Mouse (Mus musculus): ENCODE measurements around the gene Ppp1r3c. TPM values are rescaled to one million over a fixed set of nuclear protein-coding genes. Genes with fewer than 3 reads are reported as not detected.

The Ppp1r3c gene
- polyA plus RNA-seq, 1 experiment: not detected

DNA sequence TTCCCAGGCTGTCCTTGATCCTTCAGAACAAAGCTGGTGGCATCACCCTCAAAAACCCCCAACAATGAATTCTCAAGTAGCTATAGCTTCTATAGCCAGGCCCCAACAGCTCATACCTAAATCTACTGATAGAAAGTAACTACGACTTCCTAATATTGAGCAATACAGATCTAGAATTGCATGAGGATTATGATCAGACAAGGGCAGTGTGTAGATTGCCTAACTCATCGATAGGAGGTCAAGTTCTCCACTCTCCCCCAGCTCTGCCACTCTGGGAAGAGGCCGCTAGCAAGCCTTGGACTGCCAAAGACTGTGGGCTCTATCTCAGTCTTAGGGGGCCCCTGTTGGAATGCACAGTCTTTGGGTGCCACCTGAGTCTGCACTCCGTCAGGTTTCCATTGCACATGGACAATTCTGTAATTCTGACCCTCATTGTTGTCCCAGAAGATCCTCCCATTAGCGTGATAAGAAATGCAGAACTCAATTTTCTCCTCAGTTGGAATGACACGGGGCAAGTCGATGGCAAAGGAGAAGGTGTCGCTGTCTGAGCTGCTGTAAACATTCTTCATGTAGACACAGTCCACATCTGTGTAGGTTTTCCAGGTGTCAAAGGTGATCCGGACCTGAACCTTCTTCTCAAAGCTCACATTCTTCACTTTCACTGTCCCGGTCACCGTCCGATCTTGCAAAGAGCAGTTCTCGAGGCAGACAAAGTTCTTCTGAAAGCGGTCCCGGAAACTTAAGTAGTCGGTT is 3.1 kb downstream of the Ppp1r3c start:
- TF ChIP-seq GATA1 (IDR thresholded peaks at IDR 0.05; ENCODE audit: low read length): no peak

DNA sequence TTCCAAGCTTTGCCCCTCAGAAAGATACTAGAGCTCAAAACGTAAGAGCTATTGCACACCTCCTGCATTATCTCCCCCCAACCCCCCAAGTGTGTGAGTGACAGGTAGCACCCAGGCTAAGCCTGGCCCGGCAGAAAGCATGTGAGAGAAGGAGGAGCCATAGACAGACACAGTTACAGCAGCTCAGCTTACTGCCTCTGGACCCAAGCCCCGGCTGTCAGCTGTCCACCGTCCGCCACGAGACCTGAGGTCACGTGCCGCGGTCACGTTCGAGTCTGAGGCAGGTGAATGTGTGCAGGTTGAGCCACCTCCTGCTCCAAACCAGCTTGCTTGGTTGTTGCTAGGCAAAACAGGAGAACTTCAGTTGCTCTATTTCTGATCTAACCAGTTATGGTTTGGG is 5.1 kb downstream of the Ppp1r3c start:
- TF ChIP-seq GATA1 (IDR thresholded peaks at IDR 0.05; ENCODE audit: low read length): no peak

DNA sequence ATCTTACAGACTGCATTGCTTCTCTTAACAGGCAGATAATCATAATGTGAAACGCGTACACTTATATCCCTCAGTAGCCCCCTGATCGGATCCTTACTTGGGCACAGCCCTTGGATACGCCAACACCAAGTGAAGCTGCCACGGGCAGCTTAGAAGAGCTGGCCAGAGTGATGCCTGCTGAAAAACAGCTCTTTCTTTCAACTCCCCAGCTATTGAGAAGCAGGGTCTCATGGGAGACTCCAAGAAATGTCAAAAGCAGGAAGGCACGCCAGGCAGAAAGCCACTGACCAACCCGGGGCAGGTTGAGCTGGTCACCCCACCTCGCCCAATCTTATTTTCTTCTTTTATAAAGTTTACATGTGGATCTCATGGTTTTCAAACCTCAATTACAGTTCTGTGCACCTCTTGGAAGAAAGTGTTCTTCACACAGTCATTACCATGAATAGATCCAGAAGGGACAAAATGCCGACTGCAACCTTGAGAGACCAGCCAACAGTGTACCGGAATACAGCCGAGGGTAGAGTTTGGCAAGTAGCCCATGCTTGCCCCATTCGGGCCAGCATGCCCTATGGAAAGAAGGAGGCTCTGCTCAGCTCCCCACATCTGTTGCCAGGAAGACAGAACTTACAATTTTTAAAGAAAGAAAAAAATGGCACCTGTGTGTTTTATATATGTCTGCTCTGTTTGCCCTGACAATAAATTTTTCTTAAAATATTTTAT is 7.6 kb downstream of the Ppp1r3c start:
- TF ChIP-seq GATA1 (IDR thresholded peaks at IDR 0.05; ENCODE audit: low read length): no peak

DNA sequence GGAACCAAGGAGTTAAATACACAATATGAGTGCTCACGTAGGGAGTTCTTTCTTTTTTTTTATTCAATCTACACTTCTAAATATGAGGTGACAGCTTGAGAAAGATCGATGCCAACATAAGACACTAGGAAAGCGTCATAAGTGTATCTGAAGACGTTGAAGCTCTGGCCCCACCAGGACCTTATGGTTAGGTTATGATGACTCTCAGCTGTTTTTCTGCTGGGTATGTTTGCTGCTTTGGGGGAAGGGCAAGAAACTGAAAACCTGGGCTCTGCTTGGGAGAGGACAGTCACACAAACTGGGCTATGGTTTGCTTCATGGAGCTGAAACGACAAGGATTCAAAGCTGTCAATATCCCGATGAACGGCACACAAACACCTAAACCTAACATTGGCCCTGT is 11.5 kb downstream of the Ppp1r3c start:
- no peak for TF ChIP-seq GATA1 (IDR thresholded peaks at IDR 0.05; ENCODE audit: low read length)

DNA sequence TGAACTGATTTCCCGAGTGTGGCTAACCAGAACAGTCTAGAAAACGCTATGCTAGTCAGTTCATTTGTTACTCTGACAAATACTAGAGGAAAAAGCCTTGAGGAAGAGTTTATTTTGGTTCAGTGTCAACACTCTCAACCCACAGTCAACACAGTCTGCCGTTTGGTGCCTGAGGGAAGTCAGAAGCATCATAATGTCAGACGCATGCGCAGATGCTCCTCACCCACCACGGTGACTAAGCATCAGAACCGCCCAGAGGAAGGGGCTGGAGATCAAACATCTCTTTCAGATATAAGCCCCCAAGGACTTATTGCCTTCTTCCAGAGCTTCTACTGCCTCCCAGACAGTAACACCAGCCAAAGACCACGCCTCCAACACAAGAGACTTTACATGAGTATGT is 15.3 kb downstream of the Ppp1r3c start:
- TF ChIP-seq GATA1 (IDR thresholded peaks at IDR 0.05; ENCODE audit: low read length): no peak

DNA sequence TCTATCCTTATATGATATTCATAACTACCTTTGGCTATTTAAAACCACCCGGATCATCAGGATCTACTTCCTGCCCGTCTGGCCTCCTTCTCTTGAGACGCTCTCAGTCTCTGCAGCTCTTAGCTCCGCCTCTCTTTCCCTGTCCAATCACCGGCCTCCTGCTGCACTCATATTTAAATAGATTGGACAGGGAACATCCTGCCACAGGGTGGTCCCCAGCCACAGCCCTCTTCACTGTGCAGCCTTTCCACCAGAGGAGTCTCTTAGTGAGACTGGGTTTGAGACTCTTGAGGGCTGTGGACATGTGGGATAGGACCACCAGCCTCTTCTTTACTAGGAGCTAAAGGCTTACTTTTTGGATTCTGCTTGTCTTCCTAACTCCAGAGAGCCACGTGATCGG is 20.2 kb downstream of the Ppp1r3c start:
- TF ChIP-seq GATA1 (IDR thresholded peaks at IDR 0.05; ENCODE audit: low read length): no peak

DNA sequence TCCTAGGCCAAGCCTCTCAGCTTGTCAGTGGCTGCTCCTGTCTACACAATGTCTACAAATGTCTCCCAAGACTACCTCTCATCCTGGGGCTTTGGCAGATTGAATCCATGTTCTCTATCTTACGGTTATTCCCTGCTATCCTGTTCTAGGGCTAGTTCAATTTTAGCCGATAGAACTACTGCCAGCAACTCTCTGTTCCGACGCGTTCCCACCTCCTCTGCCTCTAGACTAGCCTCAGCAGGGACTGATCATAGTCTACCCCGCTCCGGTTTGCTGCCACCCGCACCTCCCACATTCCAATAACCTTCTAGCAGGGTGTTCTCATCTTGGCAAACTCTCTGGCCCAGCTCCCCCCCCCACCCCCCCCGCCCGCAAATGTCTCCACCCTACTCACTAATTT is 20.9 kb downstream of the Ppp1r3c start:
- no peak for TF ChIP-seq GATA1 (IDR thresholded peaks at IDR 0.05; ENCODE audit: low read length)

DNA sequence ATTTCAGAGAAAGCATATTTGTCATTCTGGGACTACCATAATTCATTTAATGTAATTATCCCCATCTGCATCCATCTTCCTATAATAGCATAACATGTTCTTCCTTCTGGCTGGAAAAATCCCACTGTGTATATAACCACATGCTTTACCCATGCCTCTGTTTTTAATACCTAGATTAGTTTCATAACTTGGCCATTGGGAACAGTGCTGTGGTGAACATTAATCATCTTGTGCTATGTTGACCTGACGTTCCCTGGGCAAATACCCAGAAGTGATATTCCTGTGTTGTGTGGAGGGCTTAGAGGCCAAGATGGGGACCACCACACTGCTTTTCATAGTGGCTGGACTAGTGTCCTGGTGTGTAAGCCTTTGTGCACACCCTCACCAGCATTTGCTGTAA is 22.0 kb downstream of the Ppp1r3c start:
- no peak for TF ChIP-seq GATA1 (IDR thresholded peaks at IDR 0.05; ENCODE audit: low read length)

DNA sequence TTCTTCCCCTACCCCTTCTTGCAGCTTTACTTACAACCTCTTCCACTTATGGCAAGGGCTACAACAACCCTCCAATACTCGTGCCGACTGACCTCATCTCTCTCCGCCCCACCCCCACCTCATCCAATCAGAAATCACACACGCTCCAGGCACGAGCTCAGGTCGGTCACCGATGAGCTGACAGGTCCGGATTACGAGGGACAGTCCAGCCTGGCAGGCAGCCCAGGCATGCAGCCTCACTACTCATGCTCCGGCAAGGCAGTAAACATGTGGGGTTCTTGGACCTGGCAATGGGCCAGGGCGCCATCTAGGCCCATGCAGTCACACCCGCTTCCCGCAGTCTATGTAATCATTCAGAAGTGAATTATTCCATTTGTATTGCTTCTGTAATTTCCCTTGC is 23.4 kb downstream of the Ppp1r3c start:
- no peak for TF ChIP-seq GATA1 (IDR thresholded peaks at IDR 0.05; ENCODE audit: low read length)

DNA sequence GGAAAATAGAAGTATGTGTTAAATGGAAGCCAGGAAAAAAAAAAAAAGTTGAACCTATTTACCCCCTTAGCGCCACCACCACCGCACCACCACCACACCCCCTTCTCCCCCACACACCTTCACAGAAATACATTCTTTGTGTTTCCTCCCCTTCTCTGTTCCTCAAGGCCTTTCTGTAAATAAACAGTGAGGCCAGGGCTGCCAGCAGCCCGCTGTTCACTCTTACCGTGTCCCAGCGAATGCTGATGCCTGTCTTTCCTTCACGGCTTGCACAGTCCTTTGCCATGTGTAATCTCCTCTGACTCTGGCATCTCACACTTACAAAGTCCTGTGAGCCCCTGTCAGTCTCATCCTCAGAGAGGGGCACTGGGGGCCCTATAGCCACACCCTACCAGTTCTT is 30.3 kb downstream of the Ppp1r3c start:
- TF ChIP-seq GATA1 (IDR thresholded peaks at IDR 0.05; ENCODE audit: low read length): no peak

DNA sequence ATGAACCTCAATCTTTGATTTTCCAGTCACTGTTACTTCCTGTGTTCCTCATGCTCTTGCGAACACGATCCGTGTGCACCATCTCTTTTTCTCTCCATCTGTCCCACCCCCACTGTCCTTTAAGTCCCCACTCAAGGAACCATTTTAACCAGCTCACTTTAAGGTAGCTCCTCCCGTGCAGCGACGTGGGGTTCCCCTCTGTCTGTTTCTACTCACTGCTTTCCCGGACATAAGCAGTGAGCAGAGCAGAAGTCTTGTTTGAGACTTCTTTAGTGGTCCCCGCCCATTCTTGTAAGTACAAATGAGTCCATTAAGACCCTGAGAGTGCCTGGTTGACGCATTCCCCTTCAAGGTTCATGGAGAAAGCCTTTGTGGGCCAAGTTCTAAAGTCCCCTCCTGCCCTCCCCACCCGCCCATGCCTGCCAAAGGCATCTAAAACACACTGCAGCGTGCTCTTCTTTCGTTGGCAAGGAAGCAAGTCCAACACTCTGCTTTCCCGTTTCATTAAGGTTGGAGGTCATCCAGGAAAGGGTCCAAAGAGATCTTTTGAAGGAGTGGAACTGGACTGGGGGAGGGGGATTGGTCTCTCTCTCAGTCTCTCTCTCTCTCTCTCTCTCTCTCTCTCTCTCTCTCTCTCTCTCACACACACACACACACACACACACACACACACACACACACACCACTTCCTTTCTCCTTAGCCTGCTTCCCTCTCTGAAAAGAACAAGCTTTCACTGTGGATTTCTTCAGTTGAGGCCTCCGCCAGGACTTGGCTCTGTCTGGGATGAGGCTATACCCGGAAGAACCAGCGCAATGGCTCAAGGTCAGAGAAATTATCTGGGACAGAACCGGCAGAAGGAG is 30.9 kb downstream of the Ppp1r3c start:
- no peak for TF ChIP-seq GATA1 (IDR thresholded peaks at IDR 0.05; ENCODE audit: low read length)

DNA sequence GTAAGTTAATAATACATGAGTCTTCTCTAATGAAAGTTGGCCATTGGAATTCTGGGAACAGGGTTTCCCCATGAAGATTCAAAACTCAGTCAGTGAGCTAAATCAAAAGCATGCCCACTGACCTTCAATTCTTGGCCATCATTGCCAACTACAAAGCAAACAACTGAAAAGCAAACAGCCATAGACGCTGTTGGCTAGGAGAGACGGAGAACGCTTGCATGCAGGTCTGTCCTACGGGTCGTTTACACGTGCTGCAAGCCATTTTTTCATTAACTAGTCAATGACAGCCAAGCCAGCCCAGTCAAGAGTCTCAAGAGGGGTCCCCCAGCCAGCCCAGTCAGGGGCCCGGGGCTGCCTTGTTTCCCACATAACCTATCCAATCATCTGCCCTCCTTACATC is 31.7 kb downstream of the Ppp1r3c start:
- no peak for TF ChIP-seq GATA1 (IDR thresholded peaks at IDR 0.05; ENCODE audit: low read length)

DNA sequence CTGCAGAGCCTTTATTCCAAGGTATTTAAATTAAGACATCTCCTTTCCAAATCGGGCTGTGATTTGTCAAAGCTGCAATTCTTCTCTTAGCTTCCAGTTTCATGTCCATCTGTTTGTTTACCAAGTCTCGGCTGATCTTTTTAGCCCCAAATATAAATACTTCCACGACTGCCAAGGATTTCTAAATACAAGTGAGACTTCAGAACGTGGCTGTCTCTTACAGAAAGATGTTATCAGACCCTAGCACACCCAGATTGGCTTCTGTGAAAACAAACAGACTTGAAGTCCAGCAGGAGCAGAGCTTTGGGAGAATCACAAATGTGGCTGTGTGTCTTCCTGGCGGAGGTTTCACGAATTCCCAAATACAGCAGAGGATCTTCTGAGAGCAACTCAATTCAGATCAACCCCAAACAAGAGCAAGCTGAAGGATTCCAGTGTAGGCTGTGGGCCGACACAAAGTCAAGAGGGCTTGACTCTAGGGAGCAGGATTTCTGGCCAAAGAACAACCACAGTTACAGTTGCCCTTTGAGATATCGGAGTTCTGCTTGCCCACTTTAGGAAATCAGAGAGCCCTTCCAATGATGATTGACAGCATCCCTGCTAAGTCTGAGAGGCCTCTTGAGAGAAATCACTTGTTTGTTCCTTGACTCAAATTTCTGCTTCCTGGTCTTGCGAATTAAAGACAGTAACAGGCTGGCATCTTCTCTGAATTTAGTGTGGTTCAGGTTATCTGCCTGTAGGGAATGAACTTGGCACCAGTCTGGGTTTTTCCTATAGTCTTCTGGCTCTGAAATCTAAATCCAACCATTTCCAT is 34.4 kb downstream of the Ppp1r3c start:
- TF ChIP-seq GATA1 (IDR thresholded peaks at IDR 0.05; ENCODE audit: low read length): no peak

DNA sequence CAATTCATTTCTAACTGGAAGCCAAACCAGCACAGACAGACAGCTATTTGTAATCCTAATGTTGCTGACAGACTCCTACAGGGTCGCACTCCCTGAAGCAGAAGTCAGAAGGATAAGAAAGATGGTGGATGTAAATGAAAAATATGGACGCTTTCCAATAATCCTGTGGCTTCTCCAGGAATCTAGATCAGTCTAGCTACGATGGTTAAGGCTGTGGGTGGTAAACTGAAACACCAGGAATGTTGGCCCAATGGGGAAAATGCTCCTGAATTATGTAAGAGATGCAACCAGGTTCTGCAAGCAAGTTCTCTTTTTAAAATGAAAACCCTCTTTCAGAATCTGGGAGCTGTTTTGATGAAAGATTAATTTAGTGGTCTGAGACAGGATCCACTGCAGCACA is 35.1 kb downstream of the Ppp1r3c start:
- no peak for TF ChIP-seq GATA1 (IDR thresholded peaks at IDR 0.05; ENCODE audit: low read length)

DNA sequence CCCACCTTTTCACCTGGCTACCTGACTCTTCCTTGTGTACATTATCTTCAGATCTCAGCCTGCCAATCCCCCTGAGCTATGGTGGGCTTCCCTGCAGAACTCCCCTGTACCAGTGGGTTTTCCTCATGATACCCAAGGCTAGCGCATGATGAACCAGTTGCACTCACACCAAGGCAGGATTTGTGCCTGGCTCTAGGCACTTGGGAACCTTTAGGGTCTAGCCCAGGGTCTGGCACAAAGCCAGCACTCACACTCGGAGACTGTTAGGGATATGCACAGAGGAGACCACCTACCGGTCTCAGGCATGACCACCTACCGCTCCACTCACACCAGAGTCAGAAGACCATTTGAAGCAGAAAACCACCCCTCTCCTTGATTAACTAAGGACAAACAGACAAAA is 35.5 kb downstream of the Ppp1r3c start:
- no peak for TF ChIP-seq GATA1 (IDR thresholded peaks at IDR 0.05; ENCODE audit: low read length)
